Mouse (Mus musculus) heart, adult 8-10 months (tissue): ENCODE data around the gene Atl3. TPM values are rescaled to one million over a fixed set of nuclear protein-coding genes. Genes with fewer than 3 reads are reported as not detected.

ENCODE experiments used
- DNase-seq: peaks from one replicate; pipeline ENCODE4 v3.0.0; 2022; ENCODE audit warnings: low spot score
- total RNA-seq, 4 experiments: library from RNA; stranded (reverse); gene quantifications; 2 replicates each; pipeline ENCODE4 v1.2.4; 2022

Gene Atl3
- total RNA-seq, 4 experiments from 2014 or later = 10.2 to 13.2 (median 12.8) TPM

- no peak for DNase-seq
Measured at GRCm38 (mm10) chr19:7559986-7560385, 66.1 kb downstream of the Atl3 start.

- no peak for DNase-seq
Measured at GRCm38 (mm10) chr19:7561456-7561855, 67.6 kb downstream of the Atl3 start.

DNA sequence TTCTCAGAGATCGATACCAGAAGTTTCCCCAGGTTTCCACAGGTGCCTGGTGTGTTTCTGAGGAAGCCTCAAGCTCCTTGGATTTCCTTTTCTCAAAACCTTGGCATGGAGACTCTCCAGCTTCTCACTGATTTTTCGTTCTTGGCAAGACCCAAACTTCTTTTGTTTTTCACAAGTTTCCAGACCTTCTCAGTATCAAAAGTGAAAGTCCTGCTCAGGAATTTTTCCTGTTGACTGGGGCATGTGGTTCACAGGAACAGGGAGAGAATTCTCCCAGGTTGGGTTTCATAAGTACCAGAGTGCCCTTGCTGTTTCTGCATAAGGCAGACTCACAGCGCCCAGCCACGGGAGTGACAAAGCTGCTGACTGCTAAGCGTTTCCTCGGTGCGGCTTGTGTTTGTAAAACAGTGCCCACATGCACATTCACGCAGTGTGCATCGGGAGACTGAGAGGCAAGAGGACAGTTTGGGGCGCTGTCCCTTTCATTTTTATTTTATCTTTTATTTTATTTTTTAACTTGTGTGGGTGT, 68.8 kb downstream of the Atl3 start:
- DNase-seq = peak; percentile 36

GRCm38 (mm10) chr19:7563676-7564075, 69.8 kb downstream of the Atl3 start:
- no peak for DNase-seq

DNA sequence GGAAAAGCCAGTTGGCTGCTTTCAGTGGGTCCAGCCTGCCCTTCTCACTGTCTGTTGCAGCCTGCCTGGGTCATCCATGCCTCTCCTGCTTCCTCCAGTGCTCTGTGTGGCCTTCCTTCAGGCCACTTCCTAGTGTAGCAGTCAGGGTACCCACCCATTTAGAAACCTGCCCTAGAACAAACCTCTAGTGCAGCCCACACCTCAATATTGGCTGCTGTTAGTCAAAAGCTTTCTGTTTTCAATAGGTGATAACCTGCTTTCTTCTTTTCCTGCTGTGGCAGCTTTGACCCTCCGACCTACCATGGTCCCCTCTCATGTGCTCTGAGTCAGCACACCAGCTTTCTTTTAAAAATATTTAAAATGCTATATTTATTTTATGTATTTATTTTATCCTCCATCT, 70.6 kb downstream of the Atl3 start:
- DNase-seq = no peak

- DNase-seq = no peak
Measured at GRCm38 (mm10) chr19:7566826-7567225, 73.0 kb downstream of the Atl3 start.

- no peak for DNase-seq
Measured at GRCm38 (mm10) chr19:7568364-7568763, 74.5 kb downstream of the Atl3 start.

DNA sequence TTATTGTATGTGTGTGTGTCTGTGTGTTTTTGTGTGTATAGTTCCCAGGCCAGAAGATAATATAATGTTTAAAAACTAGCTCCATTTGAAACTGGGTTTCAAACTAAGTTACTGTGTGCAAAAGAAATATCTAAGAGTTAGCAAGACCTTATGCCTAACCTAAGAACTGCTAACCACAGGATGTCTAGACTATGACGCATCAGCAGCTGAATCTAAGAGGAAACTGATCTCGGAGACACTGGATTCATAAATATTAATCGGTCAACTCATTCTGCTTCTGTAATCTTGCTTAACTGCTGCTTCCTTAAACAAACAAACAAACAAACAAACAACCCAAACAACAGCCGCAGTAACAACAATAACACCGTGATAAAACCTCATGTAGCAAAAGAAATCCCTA, 75.8 kb downstream of the Atl3 start:
- no peak for DNase-seq

GRCm38 (mm10) chr19:7576180-7576579, 82.3 kb downstream of the Atl3 start:
- DNase-seq = no peak

DNA sequence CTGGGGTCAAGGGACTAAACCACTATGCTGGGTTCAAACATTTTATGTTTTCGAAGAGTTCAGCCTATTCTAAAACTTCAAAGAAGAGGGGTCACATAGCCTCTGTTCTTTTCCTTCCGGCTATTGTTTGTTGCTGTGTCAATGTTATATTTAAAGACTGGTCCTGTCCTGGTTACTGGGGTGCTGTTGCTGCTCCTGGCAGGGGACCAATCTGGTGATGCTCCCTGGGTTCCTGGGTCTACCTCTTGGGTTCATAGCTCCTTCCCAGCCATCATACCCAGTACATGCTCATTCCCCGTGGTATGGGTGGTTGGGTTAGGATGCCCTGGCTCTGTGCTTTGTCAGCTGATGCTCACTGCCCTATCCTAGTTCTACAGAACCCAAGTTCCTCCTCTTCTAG, 83.9 kb downstream of the Atl3 start:
- no peak for DNase-seq

DNA sequence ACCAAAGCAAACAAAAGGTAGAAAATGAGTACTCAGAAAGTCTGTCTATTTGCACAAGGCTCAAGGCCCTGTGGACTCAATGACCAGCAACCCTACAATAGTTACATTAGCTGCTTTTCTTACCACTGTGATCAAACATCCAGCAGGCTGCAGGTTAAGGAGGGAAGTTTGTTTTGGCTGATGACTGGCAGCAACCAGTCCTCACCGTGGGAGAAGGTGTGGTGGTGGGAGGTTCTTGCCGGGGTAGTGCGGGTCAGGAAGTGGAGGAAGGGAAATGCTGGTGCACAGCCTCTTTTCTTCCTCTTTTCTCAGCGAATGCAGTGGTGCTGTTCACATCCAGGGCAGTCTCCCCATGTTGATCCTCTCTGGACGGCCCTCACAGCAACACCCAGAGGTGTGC, 87.2 kb downstream of the Atl3 start:
- no peak for DNase-seq

DNA sequence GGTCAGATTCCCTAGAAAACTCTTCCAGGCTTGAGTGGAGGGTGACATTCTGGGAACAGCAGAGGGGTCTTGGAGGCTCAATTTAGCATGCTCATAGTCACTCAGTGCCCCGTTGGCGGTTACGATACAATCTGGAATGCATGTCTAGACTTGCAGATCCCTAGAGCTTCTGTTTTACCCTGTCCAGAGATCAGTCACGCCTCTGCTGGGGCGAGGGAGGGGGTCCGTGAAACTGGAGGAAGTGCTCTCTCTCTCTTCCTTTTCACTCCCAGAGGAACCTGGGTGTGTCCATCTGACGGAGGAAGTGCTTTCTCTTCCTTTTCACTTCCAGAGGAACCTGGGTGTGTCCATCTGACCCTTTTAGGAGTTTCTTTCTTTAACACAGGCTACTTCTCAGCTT, 89.3 kb downstream of the Atl3 start:
- DNase-seq = peak; percentile 64

GRCm38 (mm10) chr19:7583599-7583998, 89.8 kb downstream of the Atl3 start:
- DNase-seq = no peak

GRCm38 (mm10) chr19:7585279-7585678, 91.4 kb downstream of the Atl3 start:
- peak; percentile 42 for DNase-seq

GRCm38 (mm10) chr19:7585764-7586163, 91.9 kb downstream of the Atl3 start:
- DNase-seq = peak; percentile 34

Other genes starting within 250 kb of the Atl3 start
- gene Rcor2, start 226.7 kb upstream of the Atl3 start, total RNA-seq = 10 to 100 TPM in 1 of 4 experiments, 1 to 10 TPM in 3; 5.5 to 12.7 (median 7.3) TPM
- 10 to 100 TPM; 44.5 to 54.2 (median 47.1) TPM for gene Mark2, start 152.2 kb upstream of the Atl3 start, total RNA-seq
- gene Spindoc, start 111.0 kb upstream of the Atl3 start, total RNA-seq = 10 to 100 TPM; 13.3 to 15.1 (median 13.8) TPM
- gene 2700081O15Rik, start 76.4 kb upstream of the Atl3 start, total RNA-seq = 10 to 100 TPM; 11.5 to 12.0 (median 11.8) TPM
- gene Rtn3, start 10.8 kb upstream of the Atl3 start, total RNA-seq = 10 to 100 TPM; 68.0 to 76.0 (median 73.0) TPM
- 100 to 1,000 TPM; 121 to 150 (median 137) TPM for gene Pla2g16, start 63.4 kb downstream of the Atl3 start, total RNA-seq
- under 1 TPM; 0.16 to 0.37 (median 0.32) TPM for gene Lgals12, start 113.2 kb downstream of the Atl3 start, total RNA-seq
- not detected for gene Hrasls5, start 118.5 kb downstream of the Atl3 start, total RNA-seq
- not detected for gene Slc22a19, start 217.3 kb downstream of the Atl3 start, total RNA-seq